Mouse (Mus musculus): ENCODE results near the gene Fndc5. TPM values are rescaled to one million over a fixed set of nuclear protein-coding genes. Genes with fewer than 3 reads are reported as not detected.

The Fndc5 gene
- polyA plus RNA-seq, 1 experiment, result 11.0 TPM

- TF ChIP-seq POLR2A (IDR thresholded peaks at IDR 0.05; ENCODE audit: control insufficient read depth, low read depth, low read length) (peak; percentile 32; the same call in 1 of the 2 replicates), CTCF (IDR thresholded peaks at IDR 0.05; ENCODE audit: control insufficient read depth, insufficient read depth, insufficient replicate concordance, low read depth, low read length) (no peak)
- no peaks in the 10 kb centered on the region for H3K36me3 ChIP-seq (ENCODE audit: control insufficient read depth, insufficient read depth, low read length)
- H3K4me1 ChIP-seq (ENCODE audit: control insufficient read depth, insufficient read depth, low read length), result peaks cover 28% of the 10 kb centered on the region
- no peaks in the 10 kb centered on the region; the same call in 1 of the 2 replicates for H3K27me3 ChIP-seq (ENCODE audit: control insufficient read depth, insufficient read depth, low read length)
- H3K27ac ChIP-seq (ENCODE audit: control insufficient read depth, insufficient read depth, low read depth, low read length), result no peak overlapping the region
- peak overlapping the region; percentile 16 for H3K4me3 ChIP-seq (ENCODE audit: control insufficient read depth, low read depth, low read length)
Observed at GRCm38 (mm10) chr4:129125736-129126451, 10.9 kb upstream of the Fndc5 start.

- H3K4me3 ChIP-seq (ENCODE audit: control insufficient read depth, low read depth, low read length), result no peak overlapping the region
- peaks cover 27% of the 10 kb centered on the region for H3K4me1 ChIP-seq (ENCODE audit: control insufficient read depth, insufficient read depth, low read length)
- no peaks in the 10 kb centered on the region; the same call in 1 of the 2 replicates for H3K27me3 ChIP-seq (ENCODE audit: control insufficient read depth, insufficient read depth, low read length)
- TF ChIP-seq POLR2A (IDR thresholded peaks at IDR 0.05; ENCODE audit: control insufficient read depth, low read depth, low read length) (no peak), CTCF (IDR thresholded peaks at IDR 0.05; ENCODE audit: control insufficient read depth, insufficient read depth, insufficient replicate concordance, low read depth, low read length) (no peak)
- no peaks in the 10 kb centered on the region for H3K36me3 ChIP-seq (ENCODE audit: control insufficient read depth, insufficient read depth, low read length)
- no peak overlapping the region for H3K27ac ChIP-seq (ENCODE audit: control insufficient read depth, insufficient read depth, low read depth, low read length)
Observed at GRCm38 (mm10) chr4:129128582-129129338, 8.0 kb upstream of the Fndc5 start.

- Histone ChIP-seq H3K27me3 (ENCODE audit: control insufficient read depth, insufficient read depth, low read length) (no peaks in the 10 kb centered on the region; the same call in 1 of the 2 replicates), H3K4me1 (ENCODE audit: control insufficient read depth, insufficient read depth, low read length) (peaks cover 27% of the 10 kb centered on the region), H3K27ac (ENCODE audit: control insufficient read depth, insufficient read depth, low read depth, low read length) (no peak overlapping the region)
Observed at GRCm38 (mm10) chr4:129129387-129129786, 7.4 kb upstream of the Fndc5 start.

GRCm38 (mm10) chr4:129130149-129130548 is 6.7 kb upstream of the Fndc5 start:
- H3K4me1 ChIP-seq (ENCODE audit: control insufficient read depth, insufficient read depth, low read length), result peaks cover 24% of the 10 kb centered on the region
- TF ChIP-seq CTCF (IDR thresholded peaks at IDR 0.05; ENCODE audit: control insufficient read depth, insufficient read depth, insufficient replicate concordance, low read depth, low read length) (peak; percentile 80), POLR2A (IDR thresholded peaks at IDR 0.05; ENCODE audit: control insufficient read depth, low read depth, low read length) (no peak)
- no peaks in the 10 kb centered on the region; the same call in 1 of the 2 replicates for H3K27me3 ChIP-seq (ENCODE audit: control insufficient read depth, insufficient read depth, low read length)
- no peaks in the 10 kb centered on the region for H3K36me3 ChIP-seq (ENCODE audit: control insufficient read depth, insufficient read depth, low read length)
- peak overlapping the region; percentile 33 for H3K4me3 ChIP-seq (ENCODE audit: control insufficient read depth, low read depth, low read length)
- H3K27ac ChIP-seq (ENCODE audit: control insufficient read depth, insufficient read depth, low read depth, low read length), result no peak overlapping the region

More at GRCm38 (mm10) chr4:129129387-129129786, 7.4 kb upstream of the Fndc5 start:
- Histone ChIP-seq H3K4me3 (ENCODE audit: control insufficient read depth, low read depth, low read length) (no peak overlapping the region), H3K36me3 (ENCODE audit: control insufficient read depth, insufficient read depth, low read length) (no peaks in the 10 kb centered on the region)
- TF ChIP-seq CTCF (IDR thresholded peaks at IDR 0.05; ENCODE audit: control insufficient read depth, insufficient read depth, insufficient replicate concordance, low read depth, low read length) (no peak), POLR2A (IDR thresholded peaks at IDR 0.05; ENCODE audit: control insufficient read depth, low read depth, low read length) (no peak)

GRCm38 (mm10) chr4:129130755-129131303 is 6.0 kb upstream of the Fndc5 start:
- H3K4me3 ChIP-seq (ENCODE audit: control insufficient read depth, low read depth, low read length), result peak overlapping the region; percentile 6
- TF ChIP-seq CTCF (IDR thresholded peaks at IDR 0.05; ENCODE audit: control insufficient read depth, insufficient read depth, insufficient replicate concordance, low read depth, low read length) (no peak), POLR2A (IDR thresholded peaks at IDR 0.05; ENCODE audit: control insufficient read depth, low read depth, low read length) (no peak)
- no peaks in the 10 kb centered on the region for H3K36me3 ChIP-seq (ENCODE audit: control insufficient read depth, insufficient read depth, low read length)
- no peaks in the 10 kb centered on the region; the same call in 1 of the 2 replicates for H3K27me3 ChIP-seq (ENCODE audit: control insufficient read depth, insufficient read depth, low read length)
- H3K4me1 ChIP-seq (ENCODE audit: control insufficient read depth, insufficient read depth, low read length), result peaks cover 17% of the 10 kb centered on the region
- no peak overlapping the region for H3K27ac ChIP-seq (ENCODE audit: control insufficient read depth, insufficient read depth, low read depth, low read length)

GRCm38 (mm10) chr4:129134799-129135585 is 1.8 kb upstream of the Fndc5 start:
- H3K27ac ChIP-seq (ENCODE audit: control insufficient read depth, insufficient read depth, low read depth, low read length), result no peak overlapping the region
- TF ChIP-seq POLR2A (IDR thresholded peaks at IDR 0.05; ENCODE audit: control insufficient read depth, low read depth, low read length) (no peak), CTCF (IDR thresholded peaks at IDR 0.05; ENCODE audit: control insufficient read depth, insufficient read depth, insufficient replicate concordance, low read depth, low read length) (peak; percentile 91)
- H3K36me3 ChIP-seq (ENCODE audit: control insufficient read depth, insufficient read depth, low read length), result no peaks in the 10 kb centered on the region
- H3K4me3 ChIP-seq (ENCODE audit: control insufficient read depth, low read depth, low read length), result peak overlapping the region; percentile 37; the same call in 1 of the 2 replicates
- no peaks in the 10 kb centered on the region; the same call in 1 of the 2 replicates for H3K27me3 ChIP-seq (ENCODE audit: control insufficient read depth, insufficient read depth, low read length)
- H3K4me1 ChIP-seq (ENCODE audit: control insufficient read depth, insufficient read depth, low read length), result peaks cover 12% of the 10 kb centered on the region
